Mouse (Mus musculus): Measurements from ENCODE around the gene Ppfia4.
"Not testable (repeated sequence)": the region's sequence is repeated elsewhere in the genome, so short reads cannot be mapped to it uniquely, and the experiment has no call there.

Ppfia4 gene

GRCm38 (mm10) chr1:134272754-134273250, 59.9 kb downstream of the Ppfia4 start:
- no peak for DNase-seq (ENCODE audit: low spot score)

GRCm38 (mm10) chr1:134270026-134270425, 62.7 kb downstream of the Ppfia4 start:
- no peak for DNase-seq (ENCODE audit: low spot score)

GRCm38 (mm10) chr1:134265797-134266196, 66.9 kb downstream of the Ppfia4 start:
- DNase-seq (ENCODE audit: low spot score) = no peak

- no peak for DNase-seq (ENCODE audit: low spot score)
These were observed 68.4 kb downstream of the Ppfia4 start for GRCm38 (mm10) chr1:134264341-134264740.

- DNase-seq (ENCODE audit: low spot score) = not testable (repeated sequence)
These were observed 83.0 kb downstream of the Ppfia4 start for GRCm38 (mm10) chr1:134249681-134250080.

Data from layer of hippocampus, adult 9-10 months (tissue).